15 mouse cellular contexts compared by ENCODE assay signal in genomic region chr5:35536271-35536670, GRCm38 (mm10). TPM values are rescaled to one million over a fixed set of nuclear protein-coding genes. Genes with fewer than 3 reads are reported as not detected.
A peak's percentile ranks its signal among the peaks of the same experiment; 100 is the strongest.
DNase-seq lines count a peak whose midpoint lies in the region; ATAC-seq and TF ChIP-seq lines count a peak whose summit lies in the region.
"Had no signal": no experiment of that assay in that cellular context is flagged by ENCODE, and none has a peak within 500 bp of the region (broad histone marks: within the 10 kb centered on the region; RNA-seq: fewer than 3 reads in every experiment).

No protein-coding gene starts in this region.

- H3K36me3 ChIP-seq in intestine, postnatal 0 days (ENCODE audit: control insufficient read depth, insufficient read depth), result no peaks in the 10 kb centered on the region
- no peaks in the 10 kb centered on the region for H3K36me3 ChIP-seq in intestine, embryonic 16.5 days (ENCODE audit: control insufficient read depth, insufficient read depth, low read length)
- no peaks in the 10 kb centered on the region for H3K36me3 ChIP-seq in E14TG2a.4 (ENCODE audit: insufficient read depth, low read length)
- H3K36me3 ChIP-seq in kidney, embryonic 14.5 days (ENCODE audit: control insufficient read depth, insufficient read depth, low read length), result no peaks in the 10 kb centered on the region
- H3K36me3 ChIP-seq: embryonic facial prominence, embryonic 12.5 days had no signal

- H3K4me1 ChIP-seq in intestine, postnatal 0 days (replicated peaks; ENCODE audit: control insufficient read depth, insufficient read depth, low read length), result 0 out of 2 replicates have a peak, but pooled peaks cover 3% of the 10 kb centered on the region
- peaks cover 5% of the 10 kb centered on the region; the same call in 1 of the 2 replicates for H3K4me1 ChIP-seq in intestine, embryonic 16.5 days (ENCODE audit: control insufficient read depth, insufficient read depth, low read length)
- H3K4me1 ChIP-seq in E14TG2a.4 (replicated peaks; ENCODE audit: low read depth, low read length), result peaks cover 3% of the 10 kb centered on the region; the same call in 1 of the 2 replicates
- peaks cover 7% of the 10 kb centered on the region; the same call in 1 of the 2 replicates for H3K4me1 ChIP-seq in kidney, embryonic 14.5 days (ENCODE audit: control insufficient read depth, insufficient read depth, low read length)
- H3K4me1 ChIP-seq: forebrain, embryonic 13.5 days had no signal

- no peaks in the 10 kb centered on the region; the same call in 1 of the 2 replicates for H3K27me3 ChIP-seq in intestine, postnatal 0 days (replicated peaks; ENCODE audit: control insufficient read depth, insufficient read depth, low read length)
- no peaks in the 10 kb centered on the region for H3K27me3 ChIP-seq in intestine, embryonic 16.5 days (replicated peaks; ENCODE audit: control insufficient read depth, insufficient read depth, low read length)
- H3K27me3 ChIP-seq in E14TG2a.4 (ENCODE audit: insufficient read depth, low read length), result peaks cover 18% of the 10 kb centered on the region
- no peaks in the 10 kb centered on the region for H3K27me3 ChIP-seq in kidney, embryonic 14.5 days (ENCODE audit: control insufficient read depth, insufficient read depth, low read length)
- H3K27me3 ChIP-seq: embryonic facial prominence, embryonic 12.5 days had no signal

- TF ChIP-seq CTCF in intestine, postnatal 0 days (IDR thresholded peaks at IDR 0.05; ENCODE audit: low read depth), result peak; percentile 62
- TF ChIP-seq CTCF in E14TG2a.4 (conservative IDR thresholded peaks at IDR 0.05; ENCODE audit: low read length), result peak; percentile 50

- H3K4me3 ChIP-seq in intestine, postnatal 0 days (ENCODE audit: low read depth, low read length), result no peak overlapping the region
- no peak overlapping the region for H3K4me3 ChIP-seq in intestine, embryonic 16.5 days (ENCODE audit: low read length)
- no peak overlapping the region for H3K4me3 ChIP-seq in E14TG2a.4 (replicated peaks; ENCODE audit: low read length)
- no peak overlapping the region for H3K4me3 ChIP-seq in kidney, embryonic 14.5 days (ENCODE audit: low read length)
- H3K4me3 ChIP-seq: embryonic facial prominence, embryonic 12.5 days; forebrain, embryonic 13.5 days; myocyte had no signal

- peak; percentile 21 for DNase-seq in 416B (ENCODE audit: low read depth)
- peak; percentile 19 for DNase-seq in c-Kit-negative CD71-positive TER-119-positive erythroid progenitor cells, embryonic 14.5 days (ENCODE audit: low read depth, low spot score)
- no peak for DNase-seq in urinary bladder, postnatal 4 days (ENCODE audit: low spot score in 2 of 2)
- DNase-seq: kidney, adult 9 months; layer of hippocampus, postnatal 36 days; liver; spleen, adult 18-20 months; thymus, postnatal 14 days had no signal

- no peak for ATAC-seq in intestine, postnatal 0 days
- no peak for ATAC-seq in intestine, embryonic 16.5 days
- no peak for ATAC-seq in kidney, embryonic 14.5 days (ENCODE audit: low FRiP score, low TSS enrichment)
- ATAC-seq: forebrain, embryonic 13.5 days had no signal

- no peak overlapping the region for H3K9ac ChIP-seq in intestine, postnatal 0 days (ENCODE audit: low read depth, low read length)
- no peak overlapping the region for H3K9ac ChIP-seq in intestine, embryonic 16.5 days (ENCODE audit: low read depth, low read length)
- H3K9ac ChIP-seq in kidney, embryonic 14.5 days (ENCODE audit: low read depth, low read length), result no peak overlapping the region
- H3K9ac ChIP-seq: embryonic facial prominence, embryonic 12.5 days; forebrain, embryonic 13.5 days had no signal

- 54% methylated on average over 3 of the region's 3 CpGs for WGBS in intestine, postnatal 0 days
- WGBS in intestine, embryonic 16.5 days, result 65% methylated on average over 3 of the region's 3 CpGs
- 68% methylated on average over 3 of the region's 3 CpGs for WGBS in kidney, embryonic 14.5 days

- H3K4me2 ChIP-seq in intestine, postnatal 0 days (replicated peaks; ENCODE audit: low read depth), result no peak overlapping the region
- no peak overlapping the region for H3K4me2 ChIP-seq in intestine, embryonic 16.5 days (ENCODE audit: low read depth, low read length)
- H3K4me2 ChIP-seq in kidney, embryonic 14.5 days (replicated peaks; ENCODE audit: low read depth, low read length), result no peak overlapping the region
- H3K4me2 ChIP-seq: embryonic facial prominence, embryonic 12.5 days; forebrain, embryonic 13.5 days had no signal

- H3K9me3 ChIP-seq in intestine, postnatal 0 days (ENCODE audit: control insufficient read depth), result no peaks in the 10 kb centered on the region
- H3K9me3 ChIP-seq in intestine, embryonic 16.5 days (ENCODE audit: control insufficient read depth, low read length), result no peaks in the 10 kb centered on the region
- peaks cover 9% of the 10 kb centered on the region; the same call in 1 of the 2 replicates for H3K9me3 ChIP-seq in E14TG2a.4 (ENCODE audit: low read length)
- no peaks in the 10 kb centered on the region for H3K9me3 ChIP-seq in kidney, embryonic 14.5 days (ENCODE audit: control insufficient read depth, low read length)
- H3K9me3 ChIP-seq: embryonic facial prominence, embryonic 12.5 days; forebrain, embryonic 13.5 days had no signal

- no peak overlapping the region for H3K27ac ChIP-seq in intestine, postnatal 0 days (ENCODE audit: low read depth, low read length)
- no peak overlapping the region for H3K27ac ChIP-seq in intestine, embryonic 16.5 days (ENCODE audit: low read length)
- H3K27ac ChIP-seq in kidney, embryonic 14.5 days (ENCODE audit: low read depth, low read length), result no peak overlapping the region
- H3K27ac ChIP-seq: embryonic facial prominence, embryonic 12.5 days; forebrain, embryonic 13.5 days had no signal

RNA-seq across cellular contexts. Expression of gene Cpz, which starts 10.8 kb away (rescaled TPM):
- 4.0 and 4.4 TPM in 2 replicates for polyA plus RNA-seq in intestine, postnatal 0 days (2015; fragmentation: Nextera tagmentation; extraction: Ambion mirVana)
- polyA plus RNA-seq in intestine, embryonic 16.5 days (2015; fragmentation: Nextera tagmentation; extraction: Ambion mirVana), result 13.6 and 14.0 TPM in 2 replicates
- polyA plus RNA-seq in kidney, embryonic 14.5 days (2014; fragmentation: Nextera tagmentation; extraction: Ambion mirVana), result 1.5 and 2.1 TPM in 2 replicates

RNA-seq across cellular contexts. Expression of gene Trmt44, which starts 38.6 kb away (rescaled TPM):
- polyA plus RNA-seq in intestine, postnatal 0 days (2015; fragmentation: Nextera tagmentation; extraction: Ambion mirVana), result 3.6 and 4.6 TPM in 2 replicates
- polyA plus RNA-seq in intestine, embryonic 16.5 days (2015; fragmentation: Nextera tagmentation; extraction: Ambion mirVana), result 9.3 and 9.4 TPM in 2 replicates
- 7.9 and 10.2 TPM in 2 replicates for polyA plus RNA-seq in kidney, embryonic 14.5 days (2014; fragmentation: Nextera tagmentation; extraction: Ambion mirVana)

RNA-seq across cellular contexts. Expression of gene Acox3, which starts 46.6 kb away (rescaled TPM):
- 19.7 and 21.4 TPM in 2 replicates for polyA plus RNA-seq in intestine, postnatal 0 days (2015; fragmentation: Nextera tagmentation; extraction: Ambion mirVana)
- 16.1 and 23.2 TPM in 2 replicates for polyA plus RNA-seq in intestine, embryonic 16.5 days (2015; fragmentation: Nextera tagmentation; extraction: Ambion mirVana)
- polyA plus RNA-seq in kidney, embryonic 14.5 days (2014; fragmentation: Nextera tagmentation; extraction: Ambion mirVana), result 8.3 and 13.1 TPM in 2 replicates

Comparison
In these comparisons a context has a peak if more than half of its experiments do, and no peak if none do; other contexts are left out.
1. DNase-seq: peak in 416B (single experiment) and c-Kit-negative CD71-positive TER-119-positive erythroid progenitor cells, embryonic 14.5 days (single experiment); none in urinary bladder, postnatal 4 days (0 of 2).